Mouse (Mus musculus) skeletal muscle tissue, adult 2 months (tissue): Measurements from ENCODE around the gene Fam13c.

Experiments
- DNase-seq: peaks from one replicate; pipeline ENCODE4 v3.0.0-alpha.2; 2012; ENCODE audit warnings: low read depth, low spot score

Gene Fam13c

DNA sequence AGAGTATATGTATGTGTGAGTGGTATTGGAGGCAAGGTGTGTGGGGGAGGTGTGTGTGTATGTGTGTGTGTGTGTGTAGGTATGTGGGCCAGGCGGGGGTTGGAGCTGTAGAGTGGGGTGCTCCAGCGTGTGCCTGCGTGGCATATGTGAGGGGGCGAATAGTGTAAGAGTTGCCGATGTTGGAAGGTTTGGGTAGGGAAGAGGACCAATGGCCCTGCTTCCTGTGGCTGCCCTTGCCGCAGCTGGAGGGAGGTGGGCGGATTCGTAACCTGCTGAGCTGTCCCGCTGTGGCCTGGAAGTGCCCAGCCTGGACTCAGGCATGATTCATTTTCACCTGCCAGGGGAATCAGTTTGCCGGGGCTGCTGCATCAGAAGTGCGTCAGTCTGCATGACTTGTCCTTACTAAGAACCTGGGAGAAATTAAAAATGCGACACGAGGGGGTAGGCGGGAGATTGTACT, 79.4 kb downstream of the Fam13c start:
- DNase-seq = no peak

- DNase-seq = peak; percentile 46
Measured at GRCm38 (mm10) chr10:70520143-70521131, 80.2 kb downstream of the Fam13c start.

DNA sequence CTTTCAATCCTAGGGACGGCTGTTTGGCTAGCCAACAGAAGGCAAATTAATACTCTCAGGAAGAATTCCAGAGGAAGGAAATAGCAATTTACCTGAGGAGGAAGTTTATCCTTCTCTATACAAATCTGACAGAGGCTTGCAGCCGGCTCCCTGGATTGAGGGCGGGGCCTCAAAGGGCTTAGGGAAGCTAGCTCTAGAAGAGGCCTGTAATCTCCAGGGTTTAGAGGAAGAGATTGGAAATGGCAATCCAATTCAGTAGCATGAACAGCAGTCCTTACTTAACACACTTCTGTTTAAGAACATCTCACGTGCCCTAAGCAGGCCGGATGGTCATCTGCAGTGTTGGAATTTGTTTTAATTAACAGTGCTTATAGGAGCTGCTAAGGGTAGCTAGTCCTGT, 81.1 kb downstream of the Fam13c start:
- DNase-seq = no peak

DNA sequence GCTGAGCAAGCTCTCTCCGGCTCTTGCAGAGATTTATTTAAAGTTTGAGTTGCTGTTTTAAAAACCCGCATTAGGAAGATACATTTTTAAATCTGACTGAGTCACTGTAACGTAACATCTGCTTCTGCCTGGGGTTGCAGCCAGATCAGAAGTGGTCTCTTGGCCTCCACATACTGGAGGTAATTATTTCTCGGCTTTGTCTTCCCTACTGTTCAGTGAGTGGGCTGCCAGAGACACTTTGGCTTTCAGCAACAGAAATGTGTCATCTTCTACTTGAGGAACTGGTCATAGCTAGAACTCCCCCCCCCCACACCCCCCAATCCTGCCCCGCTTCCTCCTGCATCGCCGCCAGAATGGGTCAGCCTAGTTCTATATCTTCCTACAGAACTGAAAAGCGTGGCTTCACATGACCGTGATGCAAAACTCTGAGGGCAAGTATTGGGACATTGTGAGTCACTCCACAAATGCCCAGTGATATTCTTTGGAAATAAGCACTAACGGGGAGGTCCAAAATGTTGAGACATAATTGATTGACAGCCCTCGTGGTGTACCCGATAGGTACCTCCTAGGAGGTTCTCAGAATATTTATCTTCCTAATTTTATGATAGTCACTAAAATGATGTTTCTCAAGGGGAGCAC, 90.0 kb downstream of the Fam13c start:
- DNase-seq = peak; percentile 19

GRCm38 (mm10) chr10:70532249-70532648, 92.0 kb downstream of the Fam13c start:
- no peak for DNase-seq

DNA sequence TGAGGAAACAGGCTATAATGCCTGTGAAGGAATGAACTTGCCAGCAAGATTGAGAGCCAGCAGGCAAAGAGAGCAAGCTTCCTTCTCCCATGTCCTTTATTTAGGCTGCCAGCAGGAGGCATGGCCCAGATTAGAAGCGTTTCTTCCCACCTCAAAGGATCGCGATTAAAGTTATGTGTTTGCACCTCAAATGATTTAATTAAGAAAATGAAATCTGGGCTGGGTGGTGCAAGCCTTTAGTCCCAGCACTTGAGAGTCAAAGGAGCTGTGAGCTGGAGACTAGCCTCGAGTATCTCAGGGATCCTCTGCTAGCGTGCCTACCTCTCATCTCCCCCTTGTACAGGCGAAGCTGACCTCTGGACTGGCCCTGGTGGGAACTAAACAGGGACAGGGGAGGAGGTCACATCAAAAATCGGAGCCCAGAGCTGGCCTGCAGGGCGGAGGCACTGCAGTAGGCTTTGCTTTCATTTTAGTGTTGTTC, 93.1 kb downstream of the Fam13c start:
- peak; percentile 54 for DNase-seq

DNA sequence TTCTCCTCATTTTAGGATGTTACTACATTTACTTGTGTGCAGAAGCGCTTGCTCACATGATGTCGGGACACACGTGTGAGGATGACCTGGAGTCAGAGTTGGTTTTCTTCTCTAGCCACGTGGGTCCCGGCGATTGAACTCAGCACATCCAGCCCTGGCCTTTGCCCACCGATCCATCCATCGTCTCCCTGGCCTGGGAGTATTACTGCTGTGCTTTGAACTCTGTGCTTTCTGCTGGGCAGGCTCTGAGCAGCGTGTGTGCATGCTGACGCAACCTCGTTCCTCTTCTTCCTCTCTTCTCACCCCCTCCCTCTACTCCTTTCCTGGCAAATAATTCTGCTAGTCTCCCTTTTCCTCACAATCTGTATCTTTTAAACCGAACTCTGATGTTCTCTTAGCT, 93.7 kb downstream of the Fam13c start:
- no peak for DNase-seq

GRCm38 (mm10) chr10:70534571-70534970, 94.3 kb downstream of the Fam13c start:
- no peak for DNase-seq

- no peak for DNase-seq
Measured at GRCm38 (mm10) chr10:70535401-70535800, 95.1 kb downstream of the Fam13c start.

DNA sequence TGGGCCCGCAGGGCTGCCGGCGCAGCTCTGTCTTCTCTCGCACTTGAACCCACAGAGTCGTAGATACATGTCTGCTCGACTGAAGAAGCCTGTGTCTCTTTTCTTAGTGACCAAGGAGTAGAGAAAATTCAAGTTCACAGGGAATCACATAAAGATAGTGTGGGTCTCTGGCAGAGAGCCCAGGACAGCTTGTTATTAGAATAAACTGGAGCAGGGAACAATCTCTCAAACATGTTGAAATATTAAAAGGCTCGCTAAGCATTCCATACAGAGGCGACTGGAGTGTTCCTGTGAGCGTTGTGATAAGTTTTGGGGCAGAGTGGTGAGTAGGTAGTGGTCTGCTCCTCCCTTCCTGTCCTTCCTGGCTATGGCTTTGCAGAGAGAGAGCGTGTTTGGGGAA, 97.4 kb downstream of the Fam13c start:
- DNase-seq = no peak

DNA sequence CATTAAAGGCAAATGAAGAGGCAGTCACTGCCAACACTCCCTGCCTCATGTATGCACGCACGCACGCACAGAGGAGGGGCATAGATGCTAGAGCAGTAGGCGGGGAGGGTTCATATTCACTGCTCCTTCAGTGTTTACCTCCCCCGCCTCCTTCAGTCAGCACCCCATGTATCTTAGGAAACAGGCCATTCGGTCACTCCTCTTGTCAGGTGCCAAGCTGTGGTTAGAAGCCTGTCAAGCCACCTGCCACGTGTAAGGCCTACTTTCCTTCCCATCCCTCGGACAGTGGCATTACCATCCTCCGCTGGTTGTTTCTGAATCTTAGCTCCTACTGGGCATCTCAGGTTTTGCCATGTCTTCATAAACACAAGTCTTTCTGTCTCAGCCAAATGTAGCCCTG, 99.0 kb downstream of the Fam13c start:
- no peak for DNase-seq

GRCm38 (mm10) chr10:70540456-70541195, 100.3 kb downstream of the Fam13c start:
- DNase-seq = no peak

DNA sequence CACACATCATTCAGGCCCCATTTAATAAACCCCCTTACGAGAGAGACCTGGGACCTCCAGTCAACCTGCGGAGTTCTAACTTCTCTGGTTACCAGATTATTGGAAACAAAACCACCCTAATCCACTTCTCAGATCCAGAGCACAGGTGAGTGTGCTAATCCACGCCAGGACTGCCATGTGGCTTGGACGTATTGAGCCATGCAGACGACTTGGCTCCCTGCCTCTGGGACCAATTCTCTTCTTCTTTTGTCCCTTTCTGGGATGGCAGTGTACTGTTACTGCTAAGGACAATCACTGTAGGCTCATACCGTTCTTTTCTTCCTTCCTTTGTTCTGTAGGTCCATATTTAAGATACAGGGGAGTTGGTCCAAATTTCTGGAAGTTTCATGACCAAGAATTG, 102.6 kb downstream of the Fam13c start:
- no peak for DNase-seq

- DNase-seq = peak; percentile 28
Measured at GRCm38 (mm10) chr10:70552531-70552930, 112.2 kb downstream of the Fam13c start.

DNA sequence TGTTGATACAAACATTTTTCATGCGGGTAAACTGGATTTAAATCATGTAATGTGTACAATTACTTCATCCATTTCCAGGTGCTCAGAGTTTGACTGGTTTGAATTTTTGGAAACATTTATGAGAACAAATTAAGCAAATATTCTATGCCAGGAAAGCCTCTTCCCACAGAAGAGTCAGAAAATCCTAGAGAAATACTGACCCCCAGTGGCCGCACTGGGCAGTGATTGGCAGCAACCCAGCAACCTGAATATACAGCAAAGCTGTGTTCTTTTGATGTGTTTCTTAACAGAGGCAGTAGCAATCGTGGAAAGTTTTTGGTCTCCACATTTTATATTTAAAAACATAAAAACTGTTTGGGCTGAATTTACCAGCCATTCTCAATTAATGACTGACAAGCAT, 123.4 kb downstream of the Fam13c start:
- DNase-seq = peak; percentile 38

- no peak for DNase-seq
Measured at GRCm38 (mm10) chr10:70581556-70582211, 141.4 kb downstream of the Fam13c start.

GRCm38 (mm10) chr10:70584171-70584570, 143.9 kb downstream of the Fam13c start:
- DNase-seq = no peak

DNA sequence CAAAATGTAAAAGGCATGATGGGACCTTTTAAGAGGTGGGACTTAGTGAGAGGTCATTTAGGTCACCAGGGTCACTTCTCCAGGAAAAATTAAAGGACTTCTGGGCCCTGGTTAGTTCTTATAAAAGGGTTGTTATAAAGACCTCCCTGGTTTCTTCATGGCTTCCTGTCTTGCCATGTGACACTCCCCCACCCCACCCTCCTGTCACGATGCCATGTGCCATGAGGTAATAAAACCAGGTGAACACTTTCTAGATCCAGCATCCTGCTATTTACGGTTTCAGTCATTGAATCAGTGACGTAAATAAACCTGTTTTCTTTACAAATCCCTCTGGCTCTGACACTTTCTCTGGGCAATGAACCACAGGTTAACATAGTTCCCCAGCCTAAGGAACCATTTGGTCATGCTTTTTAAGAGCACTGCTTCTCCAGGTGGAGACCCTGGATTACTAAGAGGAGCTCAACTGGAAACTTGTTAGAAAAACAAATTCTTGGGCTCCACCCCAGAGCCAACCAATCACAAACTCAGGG, 146.7 kb downstream of the Fam13c start:
- no peak for DNase-seq

- DNase-seq = no peak
Measured at GRCm38 (mm10) chr10:70594007-70594406, 153.7 kb downstream of the Fam13c start.

GRCm38 (mm10) chr10:70598081-70598515, 157.8 kb downstream of the Fam13c start:
- no peak for DNase-seq

DNA sequence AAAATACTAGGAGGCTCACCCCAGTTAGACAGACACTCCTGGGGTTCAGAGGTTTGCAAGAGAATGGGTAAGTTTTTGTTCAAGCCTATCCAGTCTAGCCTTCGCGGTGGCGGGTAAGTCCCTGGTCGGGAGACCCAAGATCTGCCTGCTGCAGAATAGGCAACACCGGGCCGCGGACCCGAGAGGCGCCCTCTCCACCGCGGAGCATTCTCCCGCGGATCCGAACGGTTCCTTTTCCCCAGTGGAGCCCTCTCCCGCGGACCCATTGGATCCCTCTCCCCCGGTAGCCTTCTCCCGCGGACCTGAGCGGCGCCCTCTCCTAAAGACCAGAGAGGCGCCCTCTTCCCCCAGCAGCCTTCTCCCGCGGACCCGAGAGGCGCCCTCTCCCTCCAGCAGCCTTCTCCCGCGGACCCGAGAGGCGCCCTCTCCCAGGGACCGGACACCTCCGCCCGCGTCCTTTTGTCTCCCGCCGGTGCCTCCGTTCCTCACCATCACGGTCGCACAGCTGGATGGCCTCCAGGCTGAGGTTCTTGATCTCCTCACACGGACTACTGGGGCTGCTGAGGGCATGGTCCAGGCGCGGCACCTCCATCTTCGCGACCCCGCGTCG, 158.3 kb downstream of the Fam13c start:
- no peak for DNase-seq
